Mouse (Mus musculus): ENCODE data around the gene Slc25a36. TPM values are rescaled to one million over a fixed set of nuclear protein-coding genes. Genes with fewer than 3 reads are reported as not detected.

Gene Slc25a36
- total RNA-seq, 1 experiment from 2014 or later, result 142 TPM

DNA sequence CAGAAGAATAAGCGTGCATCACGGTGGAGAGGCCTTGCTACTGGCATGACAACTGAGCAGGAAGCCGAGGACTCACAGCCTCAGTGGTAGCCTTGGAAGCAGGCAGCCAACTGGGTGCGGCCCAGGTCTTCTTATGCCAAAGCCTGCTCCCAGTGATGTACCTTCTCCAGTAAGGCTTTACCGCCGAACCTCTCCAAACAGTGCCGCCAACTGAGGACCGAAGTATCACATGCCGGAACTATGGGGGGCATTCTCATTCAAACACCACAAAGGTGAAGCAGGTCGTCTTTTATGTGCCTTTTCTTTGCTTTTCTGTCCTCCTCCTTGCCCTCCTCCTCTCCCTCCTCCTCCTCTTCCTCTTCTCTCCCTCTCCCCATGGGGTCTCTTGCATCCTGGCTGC is 3.3 kb upstream of the Slc25a36 start:
- ATAC-seq (replicated peaks in 1 of 2; ENCODE audit: insufficient read depth in 1 of 2, low FRiP score in 2 of 2, low TSS enrichment in 1 of 2, low read depth in 1 of 2, poor library complexity in 2 of 2, severe bottlenecking in 2 of 2), result no peak

DNA sequence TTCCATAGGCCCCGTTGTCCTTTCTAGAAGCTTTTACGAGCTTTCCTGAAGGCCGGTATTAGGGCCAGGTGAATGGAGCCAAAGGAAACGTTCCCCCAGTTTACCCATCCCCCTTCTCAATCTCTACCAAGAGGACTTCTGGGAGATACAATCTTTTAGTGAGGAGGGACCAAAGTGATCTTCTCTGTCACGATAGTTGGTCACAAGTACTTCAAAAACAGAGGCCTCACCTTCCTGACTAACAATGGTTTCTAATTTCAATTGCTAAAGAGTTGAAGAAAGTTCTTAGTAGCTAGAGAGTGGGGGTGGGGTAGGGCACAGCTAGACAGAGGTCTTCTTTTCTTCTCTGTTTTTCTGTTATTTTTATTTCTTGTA is 2.6 kb upstream of the Slc25a36 start:
- no peak for ATAC-seq (replicated peaks in 1 of 2; ENCODE audit: insufficient read depth in 1 of 2, low FRiP score in 2 of 2, low TSS enrichment in 1 of 2, low read depth in 1 of 2, poor library complexity in 2 of 2, severe bottlenecking in 2 of 2)

DNA sequence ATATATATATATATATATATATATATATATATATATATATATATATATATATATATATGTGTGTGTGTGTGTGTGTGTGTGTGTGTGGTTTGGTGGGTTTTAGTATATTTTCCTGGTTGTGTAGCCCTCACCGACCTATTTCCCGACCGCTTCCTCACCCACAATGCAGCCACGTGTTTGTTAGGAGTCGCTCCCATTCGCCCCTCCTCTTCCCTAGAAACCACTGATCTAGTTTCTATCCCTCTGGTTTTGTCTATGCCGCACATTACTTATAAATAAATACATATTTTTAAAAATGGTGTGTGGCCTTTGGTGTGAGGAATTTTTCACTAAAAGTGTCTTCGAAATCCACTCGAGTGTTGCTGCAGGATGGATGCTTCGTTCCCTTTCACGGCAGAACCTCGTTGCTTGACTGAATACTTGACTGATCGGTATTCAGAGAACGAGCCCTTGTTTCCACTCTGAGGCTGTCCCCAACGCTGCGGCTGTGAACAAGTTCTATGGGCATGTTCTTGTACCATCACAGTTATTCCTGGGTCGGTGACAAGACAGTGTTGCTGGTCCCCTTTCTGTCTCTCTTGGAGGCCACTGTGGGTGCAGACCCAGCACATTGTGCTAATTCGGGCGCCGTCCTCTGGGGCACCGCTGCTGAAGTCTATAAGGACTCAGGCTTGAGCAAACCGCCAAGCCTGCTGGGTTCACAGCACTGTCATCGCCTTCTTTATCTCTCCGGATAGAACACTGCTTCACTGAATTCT is 2.0 kb upstream of the Slc25a36 start:
- no peak for ATAC-seq (replicated peaks in 1 of 2; ENCODE audit: insufficient read depth in 1 of 2, low FRiP score in 2 of 2, low TSS enrichment in 1 of 2, low read depth in 1 of 2, poor library complexity in 2 of 2, severe bottlenecking in 2 of 2)

DNA sequence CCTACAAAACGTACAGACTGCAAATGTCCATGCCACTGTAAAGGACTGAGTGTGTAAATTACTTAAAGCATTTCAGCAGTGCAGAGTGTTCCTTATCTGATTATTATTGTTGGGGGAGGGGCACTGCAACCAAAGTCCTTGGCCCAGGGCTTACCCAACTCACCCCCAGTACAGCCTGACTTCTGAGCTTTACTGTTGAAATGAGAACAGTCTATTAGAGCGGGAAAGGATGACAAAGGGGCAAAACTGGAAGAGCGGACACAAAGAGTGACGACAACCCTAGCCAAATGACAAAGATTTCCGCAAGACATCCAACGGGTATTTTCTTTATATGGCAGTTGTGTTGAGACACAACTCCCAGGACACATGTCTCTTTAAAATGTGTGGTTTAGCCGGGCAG is 1.3 kb upstream of the Slc25a36 start:
- no peak for ATAC-seq (replicated peaks in 1 of 2; ENCODE audit: insufficient read depth in 1 of 2, low FRiP score in 2 of 2, low TSS enrichment in 1 of 2, low read depth in 1 of 2, poor library complexity in 2 of 2, severe bottlenecking in 2 of 2)

DNA sequence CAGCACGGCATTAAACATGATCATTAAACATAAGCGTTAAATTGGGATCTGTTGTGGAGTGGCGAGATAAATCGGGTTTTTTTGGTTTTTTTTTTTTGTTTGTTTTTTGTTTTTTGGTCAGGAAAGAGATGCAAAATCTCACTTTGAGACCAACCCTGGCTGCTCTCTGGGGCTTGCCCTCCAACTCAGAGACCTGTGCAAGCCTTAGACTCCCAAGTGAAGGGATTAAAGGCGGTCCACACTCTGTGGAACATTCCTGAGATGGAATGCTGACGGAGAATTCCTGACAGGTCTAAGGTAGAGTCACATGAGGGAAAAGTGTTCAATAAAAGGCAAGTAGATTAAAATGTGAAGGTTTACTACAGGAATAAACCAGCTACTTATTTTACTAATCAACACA is 549 bp upstream of the Slc25a36 start:
- no peak for ATAC-seq (replicated peaks in 1 of 2; ENCODE audit: insufficient read depth in 1 of 2, low FRiP score in 2 of 2, low TSS enrichment in 1 of 2, low read depth in 1 of 2, poor library complexity in 2 of 2, severe bottlenecking in 2 of 2)

DNA sequence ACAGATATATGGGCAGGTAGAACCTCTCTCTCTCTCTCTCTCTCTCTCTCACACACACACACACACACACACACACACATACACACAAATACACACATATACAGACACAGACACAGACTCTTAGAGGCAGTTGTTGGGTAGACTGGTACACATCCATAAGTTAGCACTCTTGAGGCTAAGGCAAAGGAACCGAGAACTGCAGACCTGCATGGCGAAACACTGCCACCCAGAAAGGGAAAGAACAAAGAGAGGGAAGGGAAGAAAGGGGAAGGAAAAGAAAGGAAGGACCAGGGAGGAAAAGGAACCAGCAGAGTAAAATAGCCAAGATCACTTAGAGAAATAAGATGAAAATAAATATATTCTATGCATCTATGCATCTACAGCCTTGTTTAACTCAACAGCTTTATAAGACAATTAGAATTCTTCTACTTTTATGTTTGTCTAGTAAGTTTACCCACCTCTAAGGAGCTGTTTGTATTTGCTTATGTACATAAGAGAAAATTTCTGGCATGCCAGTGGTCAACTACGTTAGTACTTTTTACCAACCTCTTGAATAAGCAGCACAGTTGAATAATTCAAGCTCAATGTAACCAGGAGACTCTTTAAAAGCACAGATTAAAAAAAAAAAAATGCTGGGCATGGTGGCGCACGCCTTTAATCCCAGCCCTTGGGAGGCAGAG is 4.3 kb downstream of the Slc25a36 start:
- no peak for ATAC-seq (replicated peaks in 1 of 2; ENCODE audit: insufficient read depth in 1 of 2, low FRiP score in 2 of 2, low TSS enrichment in 1 of 2, low read depth in 1 of 2, poor library complexity in 2 of 2, severe bottlenecking in 2 of 2)

DNA sequence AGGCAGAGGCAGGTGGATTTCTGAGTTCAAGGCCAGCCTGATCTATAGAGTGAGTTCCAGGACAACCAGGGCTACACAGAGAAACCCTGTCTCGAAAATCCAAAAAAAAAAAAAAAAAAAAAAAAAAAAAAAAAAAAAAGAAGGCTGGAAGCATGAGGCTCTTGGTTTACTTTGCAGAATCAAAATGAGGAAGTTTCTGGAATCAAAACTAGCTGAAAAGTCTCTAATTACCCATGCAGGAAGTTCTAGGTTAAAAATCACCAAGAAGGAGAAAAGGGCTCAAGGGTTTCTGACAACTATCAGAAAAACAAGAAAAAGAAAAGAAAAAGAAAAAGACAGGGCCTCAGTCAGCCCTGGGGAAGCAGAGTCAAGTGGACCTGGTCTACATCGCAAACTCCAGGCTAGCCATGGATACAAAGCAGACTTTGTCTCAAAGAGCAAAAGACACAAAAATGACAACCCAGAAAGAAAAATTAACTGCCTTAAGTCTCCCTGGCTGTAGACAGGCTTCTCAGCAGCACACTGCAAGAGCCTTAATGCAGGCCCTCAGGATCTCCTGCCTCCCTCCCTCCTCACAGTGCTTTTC is 5.5 kb downstream of the Slc25a36 start:
- peak; percentile 54 to 72; a peak in 3 of 4 replicates for ATAC-seq (replicated peaks in 1 of 2; ENCODE audit: insufficient read depth in 1 of 2, low FRiP score in 2 of 2, low TSS enrichment in 1 of 2, low read depth in 1 of 2, poor library complexity in 2 of 2, severe bottlenecking in 2 of 2)

DNA sequence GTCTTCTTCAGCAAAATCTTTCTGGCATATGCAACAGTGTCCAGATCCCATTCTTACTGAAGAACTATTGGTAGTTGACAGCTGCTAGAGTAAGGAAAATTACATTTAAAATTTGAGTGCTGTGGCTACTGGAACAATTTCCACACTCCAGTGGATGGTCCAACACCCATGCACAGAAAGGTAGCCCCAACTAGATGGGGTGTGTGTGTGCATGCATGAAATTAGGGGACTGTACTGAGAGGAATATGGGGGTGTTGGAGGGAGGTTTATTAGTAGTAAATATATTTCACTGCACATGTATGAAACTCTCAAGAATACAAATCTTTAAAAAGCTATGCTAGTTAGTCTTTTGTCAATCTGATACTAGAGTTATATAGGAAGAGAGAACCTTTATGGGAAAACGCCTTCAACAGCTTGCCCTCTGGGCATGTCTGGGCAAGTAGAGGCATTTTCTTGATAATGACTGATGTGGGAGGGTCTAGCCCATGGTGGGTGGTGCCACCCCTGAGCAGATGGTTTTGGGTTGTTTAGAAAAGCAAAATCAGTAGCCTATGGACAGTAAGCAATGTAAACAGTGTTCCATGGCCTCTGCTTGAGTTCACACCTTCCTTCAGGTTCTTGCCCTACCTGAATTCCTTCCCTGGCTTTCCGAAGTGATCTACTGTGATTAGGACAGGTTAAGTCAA is 7.4 kb downstream of the Slc25a36 start:
- ATAC-seq (replicated peaks in 1 of 2; ENCODE audit: insufficient read depth in 1 of 2, low FRiP score in 2 of 2, low TSS enrichment in 1 of 2, low read depth in 1 of 2, poor library complexity in 2 of 2, severe bottlenecking in 2 of 2), result no peak

DNA sequence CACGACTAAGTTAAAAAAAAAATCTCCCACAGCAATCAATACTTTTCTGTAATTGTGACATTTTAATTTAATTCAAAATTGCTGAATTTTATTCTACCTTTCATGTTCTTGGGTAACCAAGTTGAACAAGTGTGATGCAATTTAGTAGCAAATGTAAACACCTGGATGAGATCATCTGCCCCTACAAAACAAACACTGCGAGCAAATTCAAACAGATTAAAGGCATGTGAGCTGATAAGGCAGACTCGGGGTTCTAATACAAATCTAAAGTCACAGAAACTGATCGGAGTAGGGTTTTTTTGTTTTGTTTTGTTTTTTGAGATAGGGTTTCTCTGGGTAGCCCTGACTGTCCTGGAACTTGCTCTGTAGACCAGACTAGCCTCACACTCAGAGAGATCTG is 12.0 kb downstream of the Slc25a36 start:
- no peak for ATAC-seq (replicated peaks in 1 of 2; ENCODE audit: insufficient read depth in 1 of 2, low FRiP score in 2 of 2, low TSS enrichment in 1 of 2, low read depth in 1 of 2, poor library complexity in 2 of 2, severe bottlenecking in 2 of 2)

DNA sequence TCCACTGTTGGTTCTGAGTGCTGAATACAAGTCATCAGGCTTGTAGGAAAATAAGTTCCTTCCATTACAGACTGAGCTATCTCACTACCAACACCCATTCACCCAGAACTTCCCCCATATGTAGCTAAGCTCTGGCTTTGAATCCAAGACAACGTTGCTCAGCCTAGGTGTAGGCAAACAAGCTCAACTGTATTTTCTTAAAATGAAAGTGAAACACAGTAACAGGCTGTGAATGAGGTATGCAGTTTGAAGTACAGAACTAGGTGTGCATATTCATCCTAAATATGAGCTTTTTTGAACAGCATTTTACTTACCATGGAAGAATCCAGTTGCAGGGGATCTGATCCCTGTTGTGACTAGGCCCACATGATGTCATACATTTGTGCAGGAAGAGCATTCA is 14.8 kb downstream of the Slc25a36 start:
- no peak for ATAC-seq (replicated peaks in 1 of 2; ENCODE audit: insufficient read depth in 1 of 2, low FRiP score in 2 of 2, low TSS enrichment in 1 of 2, low read depth in 1 of 2, poor library complexity in 2 of 2, severe bottlenecking in 2 of 2)

DNA sequence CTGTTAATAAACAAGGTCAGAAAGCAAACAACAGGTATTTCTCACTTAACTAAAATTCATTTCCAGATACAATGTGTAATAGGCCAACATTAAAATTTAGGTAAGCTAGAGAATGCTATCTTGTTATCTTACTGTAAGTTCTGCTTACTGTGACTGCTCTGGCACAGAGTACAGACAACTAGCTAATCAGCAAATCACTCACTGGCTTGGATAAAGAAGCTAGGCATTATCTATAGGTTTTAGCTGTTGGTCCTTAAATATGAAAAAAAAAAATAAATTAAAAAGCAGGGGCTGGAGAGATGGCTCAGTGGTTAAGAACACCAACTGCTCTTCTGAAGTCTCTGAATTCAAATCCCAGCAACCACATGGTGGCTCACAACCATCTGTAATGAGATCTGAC is 23.1 kb downstream of the Slc25a36 start:
- ATAC-seq (replicated peaks in 1 of 2; ENCODE audit: insufficient read depth in 1 of 2, low FRiP score in 2 of 2, low TSS enrichment in 1 of 2, low read depth in 1 of 2, poor library complexity in 2 of 2, severe bottlenecking in 2 of 2), result no peak

DNA sequence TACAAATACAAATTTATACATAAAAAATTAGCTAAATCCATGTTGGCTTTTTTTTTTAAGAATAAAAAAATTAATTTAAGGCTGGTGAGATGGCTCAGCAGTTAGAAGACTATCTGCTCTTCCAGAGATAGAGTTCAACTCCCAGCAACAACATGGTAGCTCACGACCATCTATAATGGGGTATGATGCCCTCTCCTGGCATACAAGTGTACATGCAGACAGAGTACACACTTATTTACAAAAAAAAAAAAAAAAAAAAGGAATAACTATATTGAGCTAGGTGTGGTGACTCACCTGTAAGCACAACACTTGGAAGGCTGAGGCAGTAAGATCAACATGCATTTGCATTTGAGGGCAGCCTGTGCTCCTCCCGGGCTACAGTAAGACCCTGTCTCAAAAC is 26.3 kb downstream of the Slc25a36 start:
- ATAC-seq (replicated peaks in 1 of 2; ENCODE audit: insufficient read depth in 1 of 2, low FRiP score in 2 of 2, low TSS enrichment in 1 of 2, low read depth in 1 of 2, poor library complexity in 2 of 2, severe bottlenecking in 2 of 2), result no peak

DNA sequence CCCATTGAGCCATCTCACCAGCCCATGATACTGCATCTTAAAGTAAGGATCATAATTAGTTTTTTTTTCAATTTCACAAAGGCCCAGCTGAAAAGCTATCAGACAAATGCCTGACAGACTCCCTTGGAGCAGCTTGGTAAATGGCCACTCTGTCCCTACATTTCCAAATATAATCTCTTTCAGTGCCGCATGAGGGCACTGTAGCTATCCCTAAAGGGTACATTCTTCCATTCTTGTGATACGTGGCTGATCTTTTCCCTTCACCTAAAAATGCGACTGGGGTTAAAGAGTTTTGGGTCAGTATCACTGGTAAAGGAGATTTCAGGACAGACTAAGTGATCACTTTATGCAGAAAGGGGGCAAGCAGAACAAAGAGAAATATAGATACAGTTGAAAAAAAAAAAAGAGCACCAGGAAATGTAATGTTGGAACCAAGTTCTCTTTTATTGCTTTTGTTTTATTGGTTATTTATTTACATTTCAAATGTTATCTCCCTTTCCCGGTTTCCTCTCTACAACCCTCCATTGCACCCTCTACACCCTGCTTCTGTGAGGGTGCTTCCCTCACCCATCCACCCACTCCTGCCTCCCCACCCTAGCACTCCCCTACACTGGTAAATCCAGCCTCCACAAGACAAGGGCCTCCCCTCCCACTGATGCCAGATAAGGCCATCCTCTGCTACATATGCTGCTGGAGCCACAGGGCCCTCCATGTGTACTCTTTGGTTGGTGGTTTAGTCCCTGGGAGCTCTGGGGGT is 29.7 kb downstream of the Slc25a36 start:
- ATAC-seq (replicated peaks in 1 of 2; ENCODE audit: insufficient read depth in 1 of 2, low FRiP score in 2 of 2, low TSS enrichment in 1 of 2, low read depth in 1 of 2, poor library complexity in 2 of 2, severe bottlenecking in 2 of 2), result no peak

DNA sequence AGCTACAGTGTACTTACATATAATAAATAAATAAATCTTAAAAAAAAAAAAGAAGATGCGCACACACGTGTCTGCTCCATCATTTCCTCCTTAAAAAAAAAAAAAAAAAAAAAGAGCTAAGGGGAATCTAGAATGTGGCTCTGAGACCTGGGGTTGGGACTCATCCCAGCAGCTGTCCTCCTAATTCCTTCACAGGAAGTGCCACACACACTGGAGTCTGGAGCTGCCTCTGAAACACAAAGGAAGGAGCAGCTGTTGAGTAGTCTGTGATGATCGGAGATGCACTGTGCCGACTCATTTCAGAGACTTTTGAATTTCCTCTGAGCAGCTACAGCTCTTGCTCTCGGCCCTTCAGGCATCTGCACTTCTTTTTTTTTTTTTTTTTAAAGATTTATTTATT is 41.0 kb downstream of the Slc25a36 start:
- no peak for ATAC-seq (replicated peaks in 1 of 2; ENCODE audit: insufficient read depth in 1 of 2, low FRiP score in 2 of 2, low TSS enrichment in 1 of 2, low read depth in 1 of 2, poor library complexity in 2 of 2, severe bottlenecking in 2 of 2)

DNA sequence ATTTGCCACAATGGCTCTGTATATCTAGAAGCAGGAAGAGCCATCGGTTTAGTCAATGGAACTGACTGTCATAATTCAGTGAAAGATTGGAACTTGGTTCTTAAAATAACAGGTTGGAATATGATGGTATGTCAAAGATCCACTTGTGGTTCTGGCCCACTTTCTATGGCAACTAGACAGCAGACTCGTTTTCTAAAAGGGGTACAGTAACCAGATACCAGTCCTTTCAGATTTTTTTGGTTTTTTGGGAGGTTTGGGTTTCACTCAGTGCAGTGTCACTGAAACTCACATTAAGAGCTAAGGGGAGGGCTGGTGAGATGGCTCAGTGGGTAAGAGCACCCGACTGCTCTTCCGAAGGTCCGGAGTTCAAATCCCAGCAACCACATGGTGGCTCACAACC is 41.5 kb downstream of the Slc25a36 start:
- no peak for ATAC-seq (replicated peaks in 1 of 2; ENCODE audit: insufficient read depth in 1 of 2, low FRiP score in 2 of 2, low TSS enrichment in 1 of 2, low read depth in 1 of 2, poor library complexity in 2 of 2, severe bottlenecking in 2 of 2)

DNA sequence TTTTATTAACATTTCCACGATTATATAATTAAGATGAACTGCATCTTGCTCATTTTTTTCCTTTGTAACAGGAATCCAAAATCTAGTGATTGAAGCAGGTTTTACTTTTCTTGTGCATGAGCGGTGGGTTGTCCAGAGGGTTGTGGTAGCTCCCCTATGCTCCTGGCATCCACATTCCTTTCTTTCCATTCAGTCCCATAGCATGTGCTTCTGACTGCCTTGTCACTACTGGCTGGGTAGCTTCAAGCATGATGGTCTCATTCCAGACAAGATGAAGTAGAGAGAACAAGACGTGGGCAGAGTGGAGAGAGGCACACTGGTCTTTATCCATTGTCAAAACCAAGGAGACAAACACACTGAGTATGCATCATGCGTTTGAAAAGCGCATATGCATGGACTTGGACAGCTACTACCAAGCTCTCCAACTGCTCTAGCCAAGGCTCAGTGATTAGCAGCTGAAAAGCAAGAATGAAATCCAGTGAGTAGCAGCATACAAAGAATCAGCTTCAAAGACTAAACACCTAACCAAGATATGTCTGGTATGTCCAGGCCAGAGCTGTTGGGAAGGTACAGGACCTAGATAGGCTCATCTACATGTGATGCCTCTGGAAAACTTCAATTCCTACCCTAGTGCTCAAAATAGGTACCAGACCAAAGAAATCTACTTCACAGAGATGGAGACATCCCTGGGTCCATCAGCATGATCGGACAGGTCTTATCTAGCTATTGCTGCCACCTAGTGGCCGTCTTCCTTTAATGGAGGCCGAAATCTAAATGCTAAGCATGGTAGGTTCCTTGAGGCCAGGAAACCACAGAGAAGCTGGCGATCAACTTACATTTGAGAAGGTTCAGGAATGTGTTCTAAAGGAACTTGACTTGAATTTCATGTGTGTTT is 42.5 kb downstream of the Slc25a36 start:
- ATAC-seq (replicated peaks in 1 of 2; ENCODE audit: insufficient read depth in 1 of 2, low FRiP score in 2 of 2, low TSS enrichment in 1 of 2, low read depth in 1 of 2, poor library complexity in 2 of 2, severe bottlenecking in 2 of 2), result peak; percentile 89 to 95

DNA sequence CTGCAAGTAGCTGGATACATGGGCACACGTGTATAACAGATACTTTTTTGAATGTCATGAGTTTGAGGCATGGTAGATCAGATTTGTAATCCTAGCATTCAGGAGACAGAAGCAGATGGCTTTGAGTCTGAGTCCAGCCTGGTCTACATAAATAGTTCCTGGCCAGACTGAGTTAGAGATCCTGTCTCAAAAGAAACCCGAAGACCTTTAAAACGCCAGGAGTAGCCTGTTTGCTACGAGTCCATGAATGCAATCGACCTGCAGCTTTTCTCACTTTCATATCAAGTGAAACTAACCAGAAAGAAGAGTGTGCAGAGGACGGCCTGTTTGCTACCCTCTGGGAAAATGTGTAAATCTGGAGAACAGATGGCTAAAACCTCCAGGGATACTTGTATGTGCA is 43.2 kb downstream of the Slc25a36 start:
- no peak for ATAC-seq (replicated peaks in 1 of 2; ENCODE audit: insufficient read depth in 1 of 2, low FRiP score in 2 of 2, low TSS enrichment in 1 of 2, low read depth in 1 of 2, poor library complexity in 2 of 2, severe bottlenecking in 2 of 2)

All from hematopoietic stem cell, adult 5-6 weeks (primary cell).